Mouse (Mus musculus) kidney, adult 8-10 months (tissue): ENCODE data around the gene Ncam2.
A peak's percentile ranks its signal among the peaks of the same experiment; 100 is the strongest.

Experiments
- DNase-seq, 2 experiments: peaks; one replicate each; pipeline ENCODE4 v3.0.0; 2022

Ncam2 gene

GRCm38 (mm10) chr16:81200201-81201071 is at the start of gene Ncam2:
TSS of gene Ncam2 (plus strand) at chr16:81200697.
- DNase-seq, result peak; percentile 32 to 52

DNA sequence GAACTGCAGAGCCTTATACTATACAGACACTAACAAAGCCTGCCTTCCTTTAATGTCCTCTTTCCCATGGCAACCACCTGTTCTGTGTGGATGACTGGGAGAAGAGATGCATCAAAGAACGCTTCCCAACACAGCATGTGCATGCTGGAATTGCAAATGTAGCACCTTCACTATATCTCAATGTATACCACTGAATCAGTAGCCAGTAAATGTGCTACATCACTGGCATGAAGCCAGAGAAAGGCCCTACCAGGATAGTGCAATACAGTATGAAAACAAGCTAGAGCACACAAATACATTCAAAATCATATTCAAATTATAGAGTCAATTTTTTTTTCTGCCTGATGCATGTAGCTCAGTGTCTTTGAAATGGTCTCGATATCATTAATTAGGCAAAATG is 29.7 kb upstream of the Ncam2 start:
- no peak for DNase-seq

DNA sequence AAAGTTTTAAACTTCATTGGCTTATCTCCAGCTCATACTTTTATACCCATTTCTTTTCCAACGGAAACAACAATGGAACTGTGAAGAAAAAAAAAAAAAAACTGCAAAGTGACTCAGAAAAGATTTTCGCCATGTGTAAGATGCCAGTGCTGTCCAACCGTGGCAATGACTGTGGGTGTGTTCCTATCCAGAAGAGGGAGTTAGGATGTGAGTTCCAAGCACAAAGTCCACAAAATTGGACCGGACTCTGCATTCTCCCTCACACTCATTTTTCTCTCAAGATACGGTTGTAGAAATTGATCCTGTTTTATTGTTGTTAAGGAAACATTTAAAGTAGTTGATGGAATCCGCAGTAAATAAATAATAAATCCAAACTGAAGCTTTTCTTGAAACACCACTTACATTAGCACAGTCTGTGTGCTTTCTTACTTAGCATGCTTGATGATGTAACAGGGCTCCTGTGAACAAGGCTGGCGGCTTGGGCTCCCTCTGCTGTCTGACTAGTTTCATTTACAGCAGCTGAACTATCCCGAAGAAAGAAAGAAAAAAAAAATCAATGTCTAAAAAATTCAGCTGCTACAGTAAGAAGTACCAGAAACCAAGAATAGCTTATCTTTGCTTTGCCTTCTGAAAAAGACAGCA is 25.1 kb upstream of the Ncam2 start:
- DNase-seq, result peak; percentile 39 to 54

GRCm38 (mm10) chr16:81179801-81180200 is 20.7 kb upstream of the Ncam2 start:
- no peak for DNase-seq

GRCm38 (mm10) chr16:81187579-81188179 is 12.8 kb upstream of the Ncam2 start:
- DNase-seq, result no peak

GRCm38 (mm10) chr16:81191621-81192020 is 8.9 kb upstream of the Ncam2 start:
- DNase-seq, result peak; percentile 6 to 38

DNA sequence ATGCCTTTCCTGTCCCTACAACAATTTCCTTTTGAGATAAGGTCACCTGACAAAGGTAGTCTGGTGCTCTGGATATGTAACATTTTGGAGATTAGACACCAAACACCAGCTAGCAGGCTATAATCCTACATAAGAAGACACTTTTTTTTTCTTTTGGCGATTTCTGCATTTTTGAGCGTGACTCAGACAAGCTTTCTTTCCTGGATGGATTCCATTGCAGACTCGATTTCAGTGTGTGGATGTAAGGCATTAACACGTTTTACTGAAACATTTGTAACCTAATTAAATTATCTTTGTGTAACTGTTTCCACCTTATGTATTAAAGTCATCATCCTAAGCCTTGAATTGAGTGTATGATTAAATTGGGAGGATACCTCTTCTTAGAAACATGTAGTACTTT is 7.9 kb upstream of the Ncam2 start:
- DNase-seq, result no peak

DNA sequence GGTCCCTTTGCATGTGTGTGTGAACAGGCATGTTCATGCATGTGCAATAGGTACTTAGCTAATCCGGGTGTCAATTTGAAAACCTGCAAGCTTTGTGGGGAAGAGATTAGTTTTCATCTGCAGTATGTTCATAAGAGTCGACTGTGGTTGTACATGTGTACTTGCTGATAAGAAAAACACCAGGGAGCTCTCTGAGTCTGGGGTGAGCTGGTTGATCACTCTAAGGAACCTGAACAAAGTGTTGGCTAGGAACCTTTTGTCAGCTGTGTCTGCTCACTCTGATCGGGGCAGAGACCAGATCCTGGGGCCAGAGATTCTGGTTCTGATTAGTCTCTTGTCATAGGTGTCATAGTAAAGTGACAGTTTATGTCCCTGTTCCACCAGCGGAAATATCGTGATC is 1.0 kb upstream of the Ncam2 start:
- no peak for DNase-seq

GRCm38 (mm10) chr16:81201471-81201870 is 974 bp downstream of the Ncam2 start:
- no peak for DNase-seq

DNA sequence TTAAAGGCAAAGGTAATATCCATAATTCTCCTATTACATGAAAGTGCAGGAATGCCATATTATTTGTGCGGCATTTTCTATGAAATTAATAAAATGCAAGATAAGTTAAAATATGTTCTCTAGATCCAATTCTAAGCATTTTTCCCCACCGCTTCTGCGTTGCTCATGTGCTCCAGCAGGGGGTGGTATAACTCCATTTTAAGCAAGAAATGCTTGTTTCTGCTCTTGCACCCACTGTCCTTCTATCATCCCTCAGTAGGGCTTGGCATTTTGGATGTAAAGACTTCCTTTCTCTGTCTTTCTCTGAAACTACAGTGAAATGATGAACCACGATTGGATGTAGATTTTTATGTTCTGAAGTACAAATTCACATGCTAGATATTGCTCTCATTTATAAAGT is 1.5 kb downstream of the Ncam2 start:
- peak; percentile 7 to 25 for DNase-seq

- DNase-seq, result no peak
Measured at GRCm38 (mm10) chr16:81202721-81203161, 2.2 kb downstream of the Ncam2 start.

GRCm38 (mm10) chr16:81204405-81205034 is 4.0 kb downstream of the Ncam2 start:
- DNase-seq, result no peak

GRCm38 (mm10) chr16:81221176-81221575 is 20.7 kb downstream of the Ncam2 start:
- no peak for DNase-seq

- DNase-seq, result no peak
Measured at GRCm38 (mm10) chr16:81223841-81224240, 23.3 kb downstream of the Ncam2 start.

GRCm38 (mm10) chr16:81224253-81224652 is 23.8 kb downstream of the Ncam2 start:
- DNase-seq, result no peak

DNA sequence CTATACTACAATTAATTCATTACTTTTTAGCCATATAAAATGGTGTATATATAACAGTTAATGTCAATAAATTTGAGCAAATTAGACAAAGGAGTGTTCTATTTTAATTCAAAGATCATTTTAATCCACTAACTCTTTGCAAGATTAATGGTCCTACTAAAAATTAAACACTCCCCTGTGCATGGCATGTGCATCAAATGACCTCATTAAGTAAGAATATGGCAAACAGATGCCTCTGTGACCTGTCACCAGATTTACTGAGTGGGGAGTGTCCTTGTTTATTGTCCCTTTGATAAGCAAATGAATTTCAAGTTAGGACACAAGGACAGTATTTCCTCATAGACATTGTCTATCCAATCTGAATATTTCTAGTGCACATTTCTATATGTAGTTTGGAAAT is 54.4 kb downstream of the Ncam2 start:
- no peak for DNase-seq

- DNase-seq, result no peak
Measured at GRCm38 (mm10) chr16:81260429-81260828, 59.9 kb downstream of the Ncam2 start.

DNA sequence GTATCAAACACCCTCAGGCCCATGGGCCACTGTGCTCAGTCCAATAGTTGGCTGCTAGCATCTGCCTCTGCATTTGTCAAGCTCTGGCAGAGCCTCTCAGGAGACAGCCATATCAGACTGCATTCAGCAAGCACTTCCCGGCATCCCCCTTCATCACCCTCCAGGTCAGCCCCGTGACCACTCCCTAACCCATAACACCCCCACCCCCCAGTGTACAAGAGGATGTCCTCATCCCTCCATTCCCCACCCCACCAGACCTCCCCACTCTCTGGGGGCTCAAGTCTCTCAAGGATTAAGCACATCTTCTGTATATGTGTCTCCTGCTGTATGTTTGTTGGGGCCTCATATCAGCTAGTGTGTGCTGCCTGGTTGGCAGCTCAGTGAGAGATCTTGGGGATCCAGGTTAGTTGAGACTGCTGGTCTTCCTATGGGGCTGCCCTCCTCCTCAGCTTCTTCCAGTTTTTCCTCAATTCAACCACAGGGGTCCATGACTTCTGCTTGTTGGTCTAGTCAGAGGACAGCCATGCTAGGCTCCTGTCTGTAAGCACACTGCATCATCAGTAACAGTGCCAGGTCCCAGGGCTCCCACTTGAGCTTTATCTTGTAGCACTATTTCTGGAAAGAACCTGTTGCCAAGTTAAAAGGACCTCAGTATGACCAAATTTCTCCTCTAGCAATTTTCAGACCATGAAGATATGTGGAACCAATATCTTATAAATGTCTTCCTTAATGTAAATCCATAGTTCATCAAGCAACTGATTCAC is 73.3 kb downstream of the Ncam2 start:
- no peak for DNase-seq

DNA sequence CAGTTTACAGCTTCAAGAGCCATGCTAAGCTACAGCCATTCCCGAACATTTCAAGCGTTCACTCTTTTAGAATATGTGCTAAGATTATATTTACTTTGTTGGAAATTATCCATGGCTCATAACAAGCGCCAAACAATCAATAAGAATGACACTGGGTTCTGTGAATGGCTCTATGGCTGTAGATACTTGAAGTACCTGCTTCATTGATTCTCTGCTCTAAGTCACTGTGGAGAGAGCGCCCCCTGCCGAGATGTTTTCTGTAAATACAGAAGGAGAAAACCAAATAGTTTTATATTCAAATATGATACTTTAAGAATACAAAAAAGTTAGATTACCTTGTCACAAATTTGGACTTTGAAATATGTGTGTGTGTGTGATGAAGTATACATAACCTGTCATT is 83.7 kb downstream of the Ncam2 start:
- peak; percentile 17 to 62 for DNase-seq

- DNase-seq, result no peak
Measured at GRCm38 (mm10) chr16:81284859-81285837, 84.7 kb downstream of the Ncam2 start.

- DNase-seq, result no peak
Measured at GRCm38 (mm10) chr16:81285882-81286281, 85.4 kb downstream of the Ncam2 start.
